Mouse (Mus musculus): ENCODE measurements around the gene Frmd4a.

Gene Frmd4a

DNA sequence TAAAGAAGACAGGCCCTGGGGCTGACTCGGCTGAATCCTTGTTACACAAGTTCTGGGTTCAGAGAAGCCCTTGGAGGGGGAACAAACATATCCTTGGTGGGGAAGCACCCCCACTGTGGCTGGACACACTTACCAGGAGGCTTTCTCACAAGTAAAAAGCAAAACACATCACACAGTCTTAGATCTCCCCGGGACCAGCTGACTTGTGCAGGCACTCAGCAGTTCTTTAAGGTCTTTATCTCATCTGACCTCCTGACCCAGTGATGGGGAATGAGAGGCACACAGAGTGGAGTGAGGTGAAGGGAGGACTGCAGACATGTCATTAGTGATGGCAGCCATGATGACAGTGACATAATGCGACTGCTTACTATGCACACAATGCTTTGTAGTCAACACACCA is 170.8 kb downstream of the Frmd4a start:
- in situ Hi-C loops (cut with MboI; ENCODE audit: low pct_unique_long_range_greater_than_20kb in 1 of 2, low sequenced_read_pairs in 2 of 2, unreplicated experiment in 1 of 2), result no loop called here

DNA sequence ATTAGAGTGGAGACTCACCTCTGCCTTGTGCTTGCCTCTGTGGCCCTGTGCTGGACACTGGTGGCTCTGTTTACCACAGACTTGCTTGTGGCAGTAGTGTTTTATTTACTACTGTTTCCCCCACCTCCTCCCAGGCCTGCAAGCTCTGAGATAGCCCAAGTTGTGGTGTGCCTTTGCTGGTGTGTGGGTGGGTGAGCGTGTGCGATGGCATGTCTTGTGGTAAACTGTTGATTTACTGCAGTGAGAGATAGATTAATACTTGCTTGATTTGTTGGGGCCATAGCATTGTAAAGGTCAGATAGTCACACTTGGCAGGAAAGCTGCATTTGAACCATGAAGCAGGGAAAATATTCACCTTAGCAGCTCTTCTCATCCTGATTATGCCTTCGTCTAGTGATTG is 172.8 kb downstream of the Frmd4a start:
- in situ Hi-C loops (cut with MboI; ENCODE audit: low pct_unique_long_range_greater_than_20kb in 1 of 2, low sequenced_read_pairs in 2 of 2, unreplicated experiment in 1 of 2), result no loop called here

DNA sequence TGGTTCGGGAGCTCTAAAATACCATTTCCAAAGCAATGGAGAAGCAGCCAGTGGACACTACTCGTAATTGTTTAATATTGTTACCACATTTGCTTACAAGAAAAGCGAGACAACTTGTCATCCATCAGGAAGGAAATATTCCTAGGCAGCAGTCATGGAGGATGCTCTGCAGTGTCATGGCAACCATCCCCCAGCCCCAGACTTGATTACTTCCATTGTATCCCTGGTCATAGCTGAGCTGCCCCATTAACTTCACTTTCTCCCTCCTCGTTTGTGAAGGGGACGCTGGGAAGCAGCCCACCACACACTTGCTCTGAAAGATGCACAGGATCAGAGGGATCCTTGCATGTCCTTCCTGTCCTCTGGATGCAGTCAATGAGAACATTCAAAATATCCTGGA is 173.5 kb downstream of the Frmd4a start:
- in situ Hi-C loops (cut with MboI; ENCODE audit: low pct_unique_long_range_greater_than_20kb in 1 of 2, low sequenced_read_pairs in 2 of 2, unreplicated experiment in 1 of 2), result no loop called here

DNA sequence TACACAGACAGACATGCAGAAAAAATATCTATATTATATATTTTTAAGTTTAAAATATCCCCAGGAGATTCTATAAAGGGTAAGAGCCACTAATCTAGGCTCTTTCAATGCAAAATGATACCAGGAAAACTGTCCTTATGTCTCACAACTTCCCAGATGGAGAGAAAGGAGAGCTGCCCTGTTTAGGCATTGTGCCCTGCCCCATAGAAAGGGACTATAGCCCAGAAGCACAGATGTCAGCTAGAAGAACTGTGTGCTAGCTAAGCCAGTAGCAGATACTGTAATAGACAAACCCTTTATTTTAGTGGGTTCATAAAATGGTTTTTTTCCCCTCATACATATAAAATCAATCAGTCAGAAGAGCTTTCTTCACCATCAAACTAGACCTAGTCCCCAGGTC is 175.7 kb downstream of the Frmd4a start:
- in situ Hi-C loops (cut with MboI; ENCODE audit: low pct_unique_long_range_greater_than_20kb in 1 of 2, low sequenced_read_pairs in 2 of 2, unreplicated experiment in 1 of 2), result no loop called here

DNA sequence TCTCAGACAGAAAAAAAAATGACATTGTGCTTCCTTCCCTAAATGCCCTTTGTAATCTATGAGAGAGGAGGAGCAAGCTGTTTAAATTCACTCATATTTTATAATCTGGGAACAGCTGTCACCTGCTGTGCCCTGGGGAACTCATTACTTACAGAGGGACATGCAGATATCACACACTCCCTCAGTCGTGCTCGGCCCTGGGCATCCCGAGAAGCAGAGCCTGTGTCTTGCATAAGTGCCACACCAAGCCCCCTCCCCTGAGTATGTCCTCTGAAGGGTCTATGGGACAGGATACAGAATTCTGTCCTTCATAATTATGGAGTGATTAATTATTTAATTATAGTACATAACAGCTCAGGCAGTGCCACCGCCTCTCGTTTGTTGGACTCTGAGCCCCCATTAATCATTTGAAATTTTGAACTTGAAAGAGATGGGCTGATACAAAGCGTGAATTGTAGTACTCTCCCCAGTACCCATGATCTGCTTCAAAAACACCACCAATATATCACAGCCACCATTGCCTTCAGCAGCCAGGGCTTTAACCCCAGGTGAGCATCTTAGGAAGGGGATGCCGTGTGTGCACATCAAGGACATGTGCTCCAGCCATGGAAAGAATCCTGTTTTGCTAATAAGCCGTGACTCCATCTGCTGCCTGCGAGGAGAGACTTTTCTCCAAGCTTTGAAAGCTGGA is 177.0 kb downstream of the Frmd4a start:
- in situ Hi-C loops (cut with MboI; ENCODE audit: low pct_unique_long_range_greater_than_20kb in 1 of 2, low sequenced_read_pairs in 2 of 2, unreplicated experiment in 1 of 2), result no loop called here

DNA sequence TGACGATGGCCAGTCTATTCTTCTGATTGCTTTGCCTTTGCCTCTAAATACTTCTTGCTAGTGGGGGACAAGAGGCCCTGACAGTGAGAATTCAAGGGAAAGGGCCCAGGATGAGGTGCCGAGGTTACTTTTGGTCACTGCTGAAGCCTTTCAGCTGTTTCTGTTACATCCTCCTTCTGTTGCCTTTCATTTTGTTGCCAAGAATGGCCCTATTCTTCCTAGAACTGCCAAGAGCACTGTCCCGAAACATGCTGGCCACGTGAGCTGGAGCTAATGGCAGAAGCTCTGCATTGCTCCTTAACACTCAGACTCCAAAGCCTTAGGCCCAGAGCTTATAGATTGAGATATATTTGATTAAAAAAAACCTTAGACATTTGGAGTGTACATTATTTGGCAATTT is 178.5 kb downstream of the Frmd4a start:
- in situ Hi-C loops (cut with MboI; ENCODE audit: low pct_unique_long_range_greater_than_20kb in 1 of 2, low sequenced_read_pairs in 2 of 2, unreplicated experiment in 1 of 2), result no loop called here

DNA sequence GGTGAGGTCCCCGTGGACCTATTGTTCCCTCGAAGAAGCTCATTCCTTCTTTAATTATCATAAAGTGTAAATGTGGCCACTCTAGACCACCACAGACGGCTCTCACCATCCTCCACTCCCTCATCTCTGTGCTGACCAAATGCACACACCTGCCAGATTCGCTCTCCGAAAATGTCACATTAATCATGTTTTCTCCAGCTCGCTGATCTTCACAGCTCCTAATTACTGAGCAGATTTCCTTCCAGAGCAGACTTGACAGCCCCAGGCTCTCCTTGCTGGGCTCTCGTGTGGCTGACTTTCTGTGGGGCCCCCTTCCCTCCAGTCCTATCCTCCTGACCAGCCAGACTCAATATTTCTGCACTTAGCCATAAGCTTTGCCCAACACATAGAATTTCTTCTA is 191.7 kb downstream of the Frmd4a start:
- in situ Hi-C loops (cut with MboI; ENCODE audit: low pct_unique_long_range_greater_than_20kb in 1 of 2, low sequenced_read_pairs in 2 of 2, unreplicated experiment in 1 of 2), result no loop called here

DNA sequence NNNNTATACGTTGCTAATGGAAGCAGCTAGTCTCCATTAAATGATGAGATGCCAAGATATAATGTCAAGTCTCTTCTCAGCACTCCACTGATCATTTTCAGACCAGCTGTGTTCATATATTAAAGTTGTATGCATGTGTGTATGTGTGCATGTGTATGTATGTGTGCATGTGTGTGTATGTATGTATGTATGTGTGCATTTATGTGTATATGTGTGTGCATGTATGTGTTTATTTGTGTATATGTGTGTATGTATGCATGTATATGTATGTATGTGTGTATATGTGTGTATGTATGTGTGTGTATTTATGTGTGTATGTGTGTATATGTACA is 204.9 kb downstream of the Frmd4a start:
- in situ Hi-C loops (cut with MboI; ENCODE audit: low pct_unique_long_range_greater_than_20kb in 1 of 2, low sequenced_read_pairs in 2 of 2, unreplicated experiment in 1 of 2), result no loop called here

DNA sequence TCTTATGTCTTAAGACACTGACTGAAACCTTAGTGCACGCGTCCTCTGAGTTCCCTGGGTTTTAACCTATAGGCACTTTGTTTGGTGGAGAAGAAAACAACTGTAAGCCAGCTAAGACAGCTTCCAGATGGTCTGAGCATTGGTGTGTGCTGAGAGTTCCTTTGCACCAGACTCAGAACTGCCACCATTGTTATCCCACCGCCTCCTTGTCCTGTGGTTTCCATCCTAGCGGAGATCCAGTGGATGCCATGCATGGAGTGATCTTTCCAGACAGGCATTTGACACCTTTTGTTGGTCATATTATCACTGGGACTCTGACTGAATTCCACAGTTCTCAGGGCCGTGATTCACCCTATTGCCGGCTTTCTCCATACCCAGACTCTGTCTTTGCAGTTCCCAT is 205.8 kb downstream of the Frmd4a start:
- in situ Hi-C loops (cut with MboI; ENCODE audit: low pct_unique_long_range_greater_than_20kb in 1 of 2, low sequenced_read_pairs in 2 of 2, unreplicated experiment in 1 of 2), result no loop called here

DNA sequence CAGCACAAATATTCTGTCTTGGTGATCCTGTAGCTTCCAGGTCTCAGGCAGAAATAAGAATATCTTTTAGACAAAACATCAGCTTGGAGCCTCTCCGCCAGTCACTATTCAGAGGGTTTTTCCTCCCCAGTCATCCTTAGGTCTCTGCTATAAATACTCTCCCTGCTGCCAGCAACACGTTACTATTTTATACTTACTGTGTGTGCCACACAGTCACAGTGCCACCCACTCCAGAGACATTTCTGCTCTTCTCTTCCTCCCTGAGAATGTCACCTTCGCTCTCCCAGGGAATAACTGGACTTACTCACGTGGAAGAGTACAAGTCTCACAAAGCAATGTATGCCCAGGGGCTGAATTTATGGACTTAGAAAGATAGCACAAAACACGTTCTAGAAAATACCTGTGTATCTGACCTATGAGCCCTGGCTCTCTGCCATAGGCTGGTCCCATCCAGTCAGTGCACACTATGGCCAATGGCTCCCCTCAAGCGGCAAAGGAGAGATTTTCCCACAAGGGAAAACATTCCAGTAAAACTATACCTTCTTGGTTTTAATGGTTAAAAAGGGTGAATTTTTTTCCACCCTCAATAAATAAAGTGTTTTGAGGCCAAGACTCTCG is 209.5 kb downstream of the Frmd4a start:
- in situ Hi-C loops (cut with MboI; ENCODE audit: low pct_unique_long_range_greater_than_20kb in 1 of 2, low sequenced_read_pairs in 2 of 2, unreplicated experiment in 1 of 2), result no loop called here

DNA sequence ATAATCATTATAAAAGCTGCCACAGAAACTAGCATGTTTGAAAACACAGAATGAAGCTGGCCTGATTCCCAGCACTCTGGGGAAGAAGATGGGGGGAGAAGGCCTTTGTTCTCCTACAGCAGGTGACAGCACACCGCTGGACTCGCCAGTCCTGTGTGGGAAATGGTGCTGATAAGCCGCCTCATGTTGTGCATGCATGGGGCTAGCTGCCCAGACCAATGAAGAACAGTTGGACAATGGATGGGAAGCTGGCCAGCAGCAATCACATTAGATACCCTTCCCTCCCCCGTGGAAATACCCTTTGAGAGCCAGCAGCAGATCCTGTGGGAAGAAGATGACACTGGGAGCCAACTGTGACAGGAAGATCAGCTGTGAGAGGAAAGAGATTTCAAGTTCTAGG is 210.0 kb downstream of the Frmd4a start:
- in situ Hi-C loops (cut with MboI; ENCODE audit: low pct_unique_long_range_greater_than_20kb in 1 of 2, low sequenced_read_pairs in 2 of 2, unreplicated experiment in 1 of 2), result no loop called here

DNA sequence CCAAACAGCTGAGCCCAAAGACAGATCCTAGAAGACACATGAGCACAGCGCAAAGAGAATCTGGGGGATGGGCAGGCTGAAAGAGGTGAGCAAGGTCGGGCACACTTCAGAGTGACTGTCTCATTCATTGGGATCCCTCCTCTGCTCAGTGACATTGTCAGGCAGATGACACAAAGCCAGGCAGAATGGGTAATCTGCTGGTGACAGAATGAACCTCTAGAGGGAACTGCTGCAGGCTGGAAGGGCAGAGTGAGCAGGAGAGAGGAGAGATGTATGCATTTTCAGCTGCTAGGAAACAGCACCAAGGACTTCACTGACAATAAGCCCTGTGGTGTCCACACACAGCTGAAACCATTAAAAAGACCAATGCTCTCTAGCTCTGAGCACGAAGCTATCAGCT is 211.0 kb downstream of the Frmd4a start:
- in situ Hi-C loops (cut with MboI; ENCODE audit: low pct_unique_long_range_greater_than_20kb in 1 of 2, low sequenced_read_pairs in 2 of 2, unreplicated experiment in 1 of 2), result no loop called here

DNA sequence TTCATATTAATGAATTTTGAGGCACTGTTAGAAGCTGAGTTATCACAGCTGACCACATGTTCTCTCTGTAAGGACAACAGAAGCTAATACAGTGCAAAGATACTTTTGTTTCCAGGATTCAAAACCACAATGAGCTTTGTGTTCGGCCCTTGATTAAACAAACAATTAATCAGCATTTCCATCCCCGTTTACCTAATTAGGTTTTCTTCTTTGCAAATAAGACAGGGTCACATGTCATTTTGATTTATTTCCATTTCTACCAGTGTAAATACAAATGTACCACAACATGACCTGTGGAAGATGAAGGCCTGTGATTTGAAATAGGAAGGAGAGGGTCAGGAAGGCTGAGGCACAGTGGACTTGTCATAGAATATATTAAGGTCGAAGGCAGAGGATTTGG is 214.8 kb downstream of the Frmd4a start:
- in situ Hi-C loops (cut with MboI; ENCODE audit: low pct_unique_long_range_greater_than_20kb in 1 of 2, low sequenced_read_pairs in 2 of 2, unreplicated experiment in 1 of 2), result no loop called here

DNA sequence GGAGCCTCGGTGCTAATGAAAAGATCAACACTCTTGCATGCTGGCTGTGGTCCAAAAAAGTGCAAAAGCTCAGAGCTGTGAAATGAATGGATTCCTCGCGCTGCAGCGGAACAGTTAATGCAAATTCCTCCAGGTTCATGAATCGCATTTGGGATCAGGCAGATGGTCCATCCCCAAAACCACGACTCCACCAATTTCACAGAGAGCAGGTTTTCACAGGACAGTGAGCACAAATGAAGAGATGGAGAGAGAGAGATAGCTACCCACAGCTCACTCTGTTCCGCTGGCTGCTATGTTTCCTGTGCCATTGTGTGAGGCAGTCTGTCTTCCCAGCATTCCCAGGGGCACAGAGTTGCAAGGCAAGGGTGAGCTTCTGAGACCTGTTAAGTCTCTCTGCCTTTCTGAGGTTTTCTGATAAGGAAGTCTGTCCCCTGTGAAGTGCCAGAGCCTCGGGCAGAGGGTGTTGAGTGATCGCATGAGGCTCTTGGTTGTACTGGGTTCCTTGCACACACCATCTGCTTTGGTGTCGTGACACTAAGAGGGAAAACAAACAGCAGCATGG is 215.3 kb downstream of the Frmd4a start:
- in situ Hi-C loops (cut with MboI; ENCODE audit: low pct_unique_long_range_greater_than_20kb in 1 of 2, low sequenced_read_pairs in 2 of 2, unreplicated experiment in 1 of 2), result no loop called here

DNA sequence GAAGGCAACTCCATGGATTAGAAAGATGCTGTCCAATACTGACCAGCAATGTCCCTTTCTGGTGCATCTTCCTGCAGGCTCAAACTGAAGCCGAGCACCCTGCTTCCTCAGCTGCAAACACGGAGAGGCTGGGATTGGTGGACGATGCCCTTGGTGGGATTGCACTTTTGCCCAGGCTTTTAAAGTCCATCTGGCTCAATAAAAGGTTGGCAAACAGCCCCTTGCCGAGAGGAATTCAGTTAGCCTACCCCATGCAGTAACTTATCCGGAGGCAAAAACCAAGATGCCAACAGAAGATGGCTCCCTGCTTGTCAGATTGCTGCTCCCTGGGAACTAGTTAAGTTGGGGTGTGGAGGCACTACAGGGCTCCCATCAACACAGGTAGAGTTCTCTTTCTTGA is 220.2 kb downstream of the Frmd4a start:
- in situ Hi-C loops (cut with MboI; ENCODE audit: low pct_unique_long_range_greater_than_20kb in 1 of 2, low sequenced_read_pairs in 2 of 2, unreplicated experiment in 1 of 2), result no loop called here

DNA sequence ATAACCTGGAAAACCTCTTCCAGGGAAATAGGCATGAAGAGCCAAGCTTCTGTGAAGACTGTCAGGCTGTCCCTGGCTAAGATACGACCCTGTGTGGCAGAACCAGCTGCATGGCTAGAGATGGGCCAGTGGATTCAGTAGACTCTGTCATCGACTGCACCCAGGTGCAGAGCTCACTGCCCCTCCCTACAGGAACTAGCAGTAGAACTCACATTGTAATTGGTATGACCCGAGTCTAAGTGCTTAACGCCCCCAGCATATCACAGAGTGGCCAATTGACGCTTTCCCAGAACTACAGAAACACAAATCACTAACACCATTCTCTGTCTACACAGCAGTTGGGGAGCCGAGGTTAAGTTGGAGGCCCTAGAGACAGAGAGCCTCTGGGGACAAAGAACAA is 232.2 kb downstream of the Frmd4a start:
- in situ Hi-C loops (cut with MboI; ENCODE audit: low pct_unique_long_range_greater_than_20kb in 1 of 2, low sequenced_read_pairs in 2 of 2, unreplicated experiment in 1 of 2), result no loop called here

DNA sequence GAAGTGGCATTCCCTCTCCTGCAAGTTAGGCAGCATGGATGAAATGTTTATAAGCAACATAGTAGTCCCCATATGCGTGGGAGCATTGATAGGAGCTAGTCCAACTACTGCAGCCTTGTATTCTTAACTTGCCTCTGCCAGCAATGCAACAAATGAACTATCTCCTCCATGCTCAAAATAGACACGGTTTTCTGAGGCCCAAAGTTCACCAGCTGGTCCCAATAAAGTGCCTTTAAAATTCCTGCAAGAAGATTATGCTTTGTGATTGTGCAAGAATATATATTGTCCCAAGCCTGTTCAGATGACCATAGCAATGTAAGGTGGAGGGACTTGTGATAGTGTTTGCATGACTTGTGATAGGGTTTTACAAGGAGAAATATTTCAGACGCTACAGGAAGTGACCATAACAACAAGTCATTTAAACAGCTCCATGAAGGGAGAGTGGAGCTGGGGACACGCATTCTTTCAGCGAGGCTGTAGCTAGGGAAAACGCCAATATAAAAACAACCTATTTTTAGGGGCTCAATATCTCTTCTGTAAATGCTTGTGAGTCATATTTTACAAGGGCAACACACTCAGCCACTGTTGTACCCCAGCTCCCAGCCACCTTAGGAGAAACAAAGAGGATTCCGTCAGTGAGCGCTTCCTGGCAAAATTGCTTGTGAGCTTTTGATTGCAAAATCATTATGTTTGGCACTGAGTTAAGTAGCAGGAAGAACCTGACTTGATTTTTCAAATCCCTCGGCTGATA is 235.2 kb downstream of the Frmd4a start:
- in situ Hi-C loops (cut with MboI; ENCODE audit: low pct_unique_long_range_greater_than_20kb in 1 of 2, low sequenced_read_pairs in 2 of 2, unreplicated experiment in 1 of 2), result no loop called here

DNA sequence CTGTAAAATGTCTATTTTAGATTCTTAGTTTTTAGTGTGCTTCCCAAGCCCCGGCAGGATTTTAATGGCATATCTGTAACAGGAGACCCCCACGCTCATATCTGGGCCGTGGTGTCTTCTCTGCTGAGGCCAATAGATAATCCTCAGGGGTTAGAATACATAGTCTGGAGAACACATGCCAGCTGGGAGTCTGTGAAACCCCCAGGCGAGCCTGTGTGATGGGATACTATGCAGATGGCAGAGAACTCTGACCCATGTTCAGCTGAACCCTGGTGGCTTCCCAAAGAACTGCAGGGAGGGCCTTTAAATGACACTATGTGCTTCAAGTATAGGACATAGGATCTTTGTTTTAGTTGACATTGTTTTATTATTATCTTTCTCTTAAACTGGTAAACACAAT is 235.8 kb downstream of the Frmd4a start:
- in situ Hi-C loops (cut with MboI; ENCODE audit: low pct_unique_long_range_greater_than_20kb in 1 of 2, low sequenced_read_pairs in 2 of 2, unreplicated experiment in 1 of 2), result no loop called here

DNA sequence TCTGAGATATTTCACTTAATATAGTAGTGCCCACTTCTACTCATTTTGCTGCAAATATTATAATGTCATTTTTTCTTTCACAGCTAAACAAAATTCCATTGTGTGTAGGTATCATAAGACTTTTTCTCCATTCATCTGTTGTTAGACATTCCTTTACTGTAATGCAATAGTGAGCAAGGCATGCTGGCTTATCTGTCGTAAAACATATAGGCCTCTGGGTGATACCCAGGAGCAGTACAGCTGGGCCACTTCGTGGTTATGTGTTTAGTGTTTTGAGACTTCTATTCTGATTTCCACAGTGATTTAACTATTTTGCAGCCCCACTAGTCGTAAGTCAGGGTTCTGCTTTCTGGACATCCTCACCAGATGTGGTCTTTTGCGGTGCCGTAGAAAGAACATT is 236.6 kb downstream of the Frmd4a start:
- in situ Hi-C loops (cut with MboI; ENCODE audit: low pct_unique_long_range_greater_than_20kb in 1 of 2, low sequenced_read_pairs in 2 of 2, unreplicated experiment in 1 of 2), result no loop called here

DNA sequence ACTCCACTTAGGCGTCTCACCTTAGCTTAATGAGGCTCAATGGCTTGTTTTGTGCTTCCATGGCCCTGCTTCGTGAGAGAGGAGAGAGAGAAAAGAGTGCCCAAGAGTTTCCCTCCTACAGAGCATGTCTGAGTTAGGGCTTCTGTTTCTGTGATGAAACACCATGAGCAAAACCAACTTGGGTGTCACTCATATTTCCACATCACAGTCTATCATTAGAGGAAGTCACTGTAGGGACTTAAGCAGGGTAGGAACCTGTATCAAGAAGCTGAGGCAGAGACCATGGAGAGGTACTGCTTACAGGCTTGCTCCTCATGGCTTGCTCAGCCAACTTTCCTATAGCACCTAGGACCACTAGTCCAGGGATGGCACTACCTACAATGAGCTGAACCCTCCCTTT is 238.7 kb downstream of the Frmd4a start:
- in situ Hi-C loops (cut with MboI; ENCODE audit: low pct_unique_long_range_greater_than_20kb in 1 of 2, low sequenced_read_pairs in 2 of 2, unreplicated experiment in 1 of 2), result no loop called here

Data from mouse embryonic stem cell (cell line).